Mouse (Mus musculus): ENCODE results near the gene Pllp.

The Pllp gene

DNA sequence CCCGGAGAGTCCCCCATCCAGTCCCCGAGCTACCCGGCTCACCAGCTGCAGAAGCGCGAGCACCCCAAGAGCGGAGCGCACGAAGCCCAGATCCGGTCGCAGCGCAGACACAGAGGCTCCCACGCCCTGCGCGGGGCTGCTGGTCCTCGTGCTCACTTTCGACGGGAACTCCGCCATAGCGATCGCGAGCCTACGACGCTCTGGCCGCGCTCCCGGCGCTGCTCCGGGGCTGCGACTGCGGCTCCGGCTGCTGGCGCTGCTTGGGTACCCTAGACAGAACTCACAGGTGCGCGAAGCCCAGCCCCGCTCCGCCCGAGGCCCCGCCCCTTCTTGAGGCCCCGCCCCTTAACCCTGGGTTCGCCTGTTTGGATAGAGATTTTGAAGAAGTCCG lies at the start of gene Pllp:
Gene Pllp, minus strand, starts transcription at position 285 of the 391 bp plus-strand sequence.
- peak; percentile 25 for DNase-seq (ENCODE audit: low read depth, low spot score)

- no peak for DNase-seq (ENCODE audit: low read depth, low spot score)
These were observed 49.6 kb upstream of the Pllp start, which contains the start of gene Ccl22 for GRCm38 (mm10) chr8:94745476-94746184. Gene Ccl22, plus strand, starts transcription at chr8:94745590.

DNA sequence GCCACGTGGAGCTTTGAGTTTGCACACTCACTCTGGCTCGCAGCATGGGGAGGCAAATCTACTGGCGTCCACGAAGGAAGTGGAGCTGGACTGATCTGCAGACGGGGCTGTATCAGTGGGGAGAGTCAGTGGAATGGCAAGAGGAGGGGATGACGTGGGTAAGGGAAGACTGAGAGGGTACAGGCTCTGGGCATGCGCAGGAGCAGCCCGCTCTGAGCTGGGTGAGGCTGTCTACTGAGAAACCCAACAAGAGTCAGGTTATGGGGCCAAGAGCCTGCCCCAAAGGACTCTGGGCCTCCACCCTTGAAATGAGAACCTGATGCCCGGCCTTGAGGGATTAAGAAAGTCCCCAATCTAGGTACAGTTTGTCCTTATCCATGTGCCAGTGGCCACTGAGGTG lies 48.9 kb upstream of the Pllp start:
- no peak for DNase-seq (ENCODE audit: low read depth, low spot score)

- no peak for DNase-seq (ENCODE audit: low read depth, low spot score)
These were observed 48.4 kb upstream of the Pllp start for GRCm38 (mm10) chr8:94744484-94744883.

DNA sequence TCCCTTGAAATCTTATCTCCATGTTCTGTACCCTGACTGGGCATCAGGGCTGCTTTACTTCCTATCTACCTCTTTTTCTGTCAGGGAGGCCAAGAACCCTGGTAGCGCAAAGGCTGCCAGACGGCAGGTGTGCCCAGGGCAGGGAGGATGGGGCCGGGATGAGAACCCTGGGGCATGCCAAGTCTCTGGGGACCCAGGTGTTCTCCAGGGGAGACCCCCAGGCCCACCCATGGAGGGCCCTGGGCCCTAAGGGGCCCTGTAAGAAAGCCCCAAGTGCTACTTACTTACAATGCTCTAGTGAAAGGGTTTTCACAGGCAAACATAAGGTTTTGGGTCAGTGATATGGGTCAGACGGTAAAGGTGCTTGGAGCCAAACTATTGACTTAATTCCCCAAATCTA lies 45.6 kb upstream of the Pllp start:
- no peak for DNase-seq (ENCODE audit: low read depth, low spot score)

- no peak for DNase-seq (ENCODE audit: low read depth, low spot score)
These were observed 44.5 kb upstream of the Pllp start for GRCm38 (mm10) chr8:94740591-94740990.

DNA sequence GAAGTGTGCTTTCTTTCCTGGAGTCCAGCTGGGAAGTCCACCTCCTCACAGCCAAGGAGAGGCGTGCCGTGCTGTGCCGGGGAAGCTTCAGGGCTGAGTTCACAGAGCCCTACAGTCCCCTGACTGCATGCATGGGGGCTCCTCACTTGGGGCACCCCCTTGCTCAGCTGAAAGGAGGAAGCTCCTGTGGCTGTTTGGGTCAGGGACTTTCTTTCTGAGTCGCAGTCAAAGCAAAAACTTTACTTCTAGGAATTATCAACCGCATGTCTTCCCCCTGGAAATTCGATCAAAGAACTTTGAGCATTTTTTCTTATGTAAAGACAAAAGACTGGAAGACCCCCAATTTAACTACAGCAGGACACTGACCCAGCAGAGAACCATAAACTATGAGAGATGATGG lies 43.8 kb upstream of the Pllp start:
- no peak for DNase-seq (ENCODE audit: low read depth, low spot score)

DNA sequence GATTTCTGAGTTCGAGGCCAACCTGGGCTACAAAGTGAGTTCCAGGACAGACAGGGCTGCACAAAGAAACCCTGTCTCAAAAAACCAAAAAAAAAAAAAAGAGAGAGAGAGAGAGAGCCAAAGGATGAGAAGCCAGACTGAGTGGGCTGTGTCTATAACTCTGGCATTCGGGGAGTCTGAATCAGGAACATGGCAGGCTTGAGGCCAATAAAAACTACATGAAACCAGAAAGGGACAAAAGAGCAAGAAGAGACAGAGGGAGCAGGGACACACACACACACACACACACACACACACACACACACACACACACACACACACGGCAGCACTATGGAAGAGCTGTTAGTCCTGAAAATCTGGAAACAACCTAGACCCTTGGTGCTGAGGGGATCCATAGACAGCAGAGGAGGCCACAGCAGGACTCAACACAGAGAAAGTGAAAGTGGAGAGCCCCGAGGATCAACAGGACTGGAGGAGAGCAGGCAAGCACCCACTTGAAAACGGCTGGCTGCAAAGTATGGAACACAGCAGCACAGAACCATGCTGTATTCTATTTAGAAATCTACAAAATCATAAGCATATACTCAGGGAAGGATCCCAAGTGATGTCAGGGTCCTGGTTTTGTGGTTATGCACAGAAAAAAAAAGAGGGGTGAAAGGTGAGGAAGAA lies 39.5 kb upstream of the Pllp start:
- no peak for DNase-seq (ENCODE audit: low read depth, low spot score)

- no peak for DNase-seq (ENCODE audit: low read depth, low spot score)
These were observed 38.8 kb upstream of the Pllp start for GRCm38 (mm10) chr8:94734735-94735350.

DNA sequence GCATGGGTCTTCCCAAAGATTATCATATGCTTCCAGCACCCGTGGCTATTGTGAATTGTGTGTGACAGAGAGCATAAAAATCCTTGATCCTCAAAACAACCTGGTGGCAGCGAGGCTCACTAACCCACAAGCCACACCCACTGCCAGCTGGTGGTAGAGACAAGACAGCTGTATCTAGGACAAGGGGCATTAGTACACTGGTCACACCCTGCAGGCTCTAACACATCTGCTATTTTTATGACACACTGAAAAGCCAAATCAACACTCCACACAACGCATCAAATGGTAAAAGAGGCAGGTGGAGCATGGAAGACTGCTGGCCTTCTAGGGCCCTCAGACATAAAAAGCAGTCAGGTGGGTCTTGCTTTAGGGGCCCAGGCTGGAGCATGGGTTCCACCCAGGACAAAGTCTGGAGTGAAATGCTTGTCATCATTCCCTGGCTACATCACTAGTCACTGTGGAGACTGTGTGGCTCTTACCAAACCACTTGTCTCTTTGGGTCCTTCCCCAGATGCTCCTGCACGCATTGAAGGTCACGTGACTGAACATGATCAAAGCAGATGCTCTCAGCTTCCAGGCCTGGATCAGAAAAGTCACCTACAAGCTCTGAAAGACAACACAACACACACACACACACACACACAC lies 37.9 kb upstream of the Pllp start:
- DNase-seq (ENCODE audit: low read depth, low spot score) = no peak

- no peak for DNase-seq (ENCODE audit: low read depth, low spot score)
These were observed 33.2 kb upstream of the Pllp start for GRCm38 (mm10) chr8:94729301-94729700.

GRCm38 (mm10) chr8:94725998-94726397 lies 29.9 kb upstream of the Pllp start:
- DNase-seq (ENCODE audit: low read depth, low spot score) = no peak

GRCm38 (mm10) chr8:94716841-94717240 lies 20.8 kb upstream of the Pllp start:
- no peak for DNase-seq (ENCODE audit: low read depth, low spot score)

DNA sequence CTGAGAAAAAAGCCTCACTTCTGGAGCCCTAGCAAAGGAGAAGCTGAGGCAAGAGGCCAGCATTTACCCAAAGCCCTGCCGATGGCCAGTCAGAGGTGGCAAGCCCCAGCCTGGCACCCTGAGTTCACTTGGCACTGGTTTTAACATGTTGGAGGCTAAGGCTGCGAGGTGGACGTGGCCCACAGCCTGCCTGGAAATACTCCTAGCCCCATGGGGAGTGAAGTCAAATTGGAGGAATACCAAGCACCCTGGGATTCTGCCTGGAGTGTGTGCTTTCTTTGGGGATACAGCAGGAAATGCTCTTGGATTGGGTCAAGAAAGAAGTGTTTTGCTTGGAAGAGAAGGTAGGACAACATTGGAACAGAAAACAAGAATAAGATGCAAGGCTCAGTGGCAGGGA lies 19.8 kb upstream of the Pllp start:
- no peak for DNase-seq (ENCODE audit: low read depth, low spot score)

- DNase-seq (ENCODE audit: low read depth, low spot score) = no peak
These were observed 18.5 kb upstream of the Pllp start for GRCm38 (mm10) chr8:94714556-94714955.

GRCm38 (mm10) chr8:94711160-94711718 lies 15.2 kb upstream of the Pllp start:
- no peak for DNase-seq (ENCODE audit: low read depth, low spot score)

DNA sequence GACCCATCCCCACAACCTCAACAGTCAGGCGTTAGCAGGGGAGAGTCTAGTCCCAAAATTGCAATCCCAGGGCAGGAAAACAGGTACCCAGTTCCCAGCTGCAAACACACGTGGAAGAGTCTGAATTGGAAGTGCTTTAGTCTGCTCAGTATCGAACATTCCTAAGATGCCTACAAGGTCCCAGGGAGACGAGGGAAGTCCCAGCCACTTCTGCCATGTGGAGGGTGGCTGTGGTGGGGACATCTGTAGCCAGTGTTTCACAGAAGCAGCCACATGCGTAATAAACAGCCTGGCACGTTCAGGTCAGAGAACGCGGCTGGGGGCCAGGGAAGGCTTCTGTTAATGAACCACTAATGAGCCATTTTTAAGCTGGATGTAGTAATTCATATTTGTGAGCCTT lies 14.3 kb upstream of the Pllp start:
- DNase-seq (ENCODE audit: low read depth, low spot score) = no peak

DNA sequence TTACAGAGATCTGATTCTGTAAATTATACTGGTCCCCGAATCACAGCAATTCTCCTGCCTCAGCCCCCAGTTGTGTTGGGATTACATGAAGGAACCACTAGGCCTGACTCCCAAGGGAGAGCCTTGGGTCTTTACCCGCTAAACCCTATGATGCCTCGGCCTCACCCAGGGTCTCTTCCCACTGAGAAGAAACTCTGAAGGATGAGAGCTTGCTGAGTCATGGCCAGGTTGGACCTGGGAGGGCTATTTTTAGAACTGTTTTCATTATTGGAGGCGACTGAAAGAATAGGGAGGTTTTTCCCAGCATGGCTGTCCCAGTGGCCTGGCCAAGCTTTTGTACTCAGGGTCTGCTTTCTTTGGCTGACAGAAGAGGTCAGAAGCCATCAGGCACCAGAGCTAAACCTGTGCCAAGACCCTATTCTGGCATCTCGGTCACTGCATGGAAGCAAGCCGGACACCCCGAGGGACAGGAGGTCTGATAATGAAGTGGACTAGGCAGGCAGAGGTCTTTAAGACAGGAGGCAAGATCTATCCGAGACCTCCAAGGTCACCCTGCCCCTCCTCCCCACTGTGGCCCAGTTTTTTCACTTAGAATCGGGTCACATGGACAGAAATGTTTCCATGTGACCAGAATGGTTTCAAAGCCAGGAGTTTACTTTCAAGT lies 10.8 kb upstream of the Pllp start:
- DNase-seq (ENCODE audit: low read depth, low spot score) = no peak

DNA sequence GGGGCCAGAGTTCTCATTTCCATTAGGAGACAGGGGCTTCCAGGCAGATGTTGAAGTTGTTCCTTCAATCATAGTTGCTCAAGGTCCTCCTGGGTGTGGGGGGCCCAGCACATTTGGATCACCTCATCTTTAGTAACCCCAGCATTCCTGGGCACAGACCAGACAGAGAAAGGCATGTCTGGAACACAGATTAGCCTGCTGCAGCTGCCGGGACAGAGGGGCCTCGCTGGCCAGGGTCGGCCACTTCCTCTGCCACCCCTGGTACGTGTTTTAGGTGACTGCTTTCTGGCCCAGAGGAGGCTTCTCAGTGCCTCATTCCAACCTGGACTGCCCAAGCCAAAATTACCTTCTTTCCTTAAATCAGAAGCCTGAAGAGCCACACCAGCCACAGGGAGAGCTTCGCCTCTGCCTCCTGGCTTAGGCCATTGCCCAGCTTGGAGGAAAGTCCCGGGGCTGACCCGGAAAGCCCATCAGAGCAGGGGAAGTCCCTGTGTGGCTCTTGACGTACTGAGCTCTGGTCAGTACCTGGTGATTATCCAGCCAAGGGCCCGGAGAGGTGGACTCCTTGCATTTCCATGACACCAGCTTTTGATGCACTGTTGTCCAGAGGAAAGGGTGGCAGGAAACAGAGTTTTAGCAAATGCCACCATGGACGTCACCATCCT lies 9.6 kb upstream of the Pllp start:
- DNase-seq (ENCODE audit: low read depth, low spot score) = no peak

GRCm38 (mm10) chr8:94704669-94704984 lies 8.5 kb upstream of the Pllp start:
- no peak for DNase-seq (ENCODE audit: low read depth, low spot score)

- peak; percentile 99 for DNase-seq (ENCODE audit: low read depth, low spot score)
These were observed 8.0 kb upstream of the Pllp start for GRCm38 (mm10) chr8:94703972-94704668.
